Mouse (Mus musculus) midbrain, embryonic 14.5 days (tissue): Measurements from ENCODE around the gene Inha. TPM values are rescaled to one million over a fixed set of nuclear protein-coding genes. Genes with fewer than 3 reads are reported as not detected.

Experiments used
- ATAC-seq: fragments of 200-750 bp; cut with Nextera tagmentation; 2 replicates; pipeline ENCODE4 v1.8.0; 2017; ENCODE audit warnings: moderate number of reproducible peaks, moderate library complexity; ENCODE audit not compliant: low FRiP score, low TSS enrichment
- DNase-seq: peaks from one replicate; pipeline ENCODE4 v3.0.0-alpha.2; 2015
- H3K27ac ChIP-seq: fragments of 300-500 bp; sonication (generic); replicated peaks from 2 replicates; pipeline ENCODE4 v1.5.1; 2014; ENCODE audit warnings: mild to moderate bottlenecking, low read depth, low read length, moderate library complexity
- H3K27me3 ChIP-seq: fragments of 300-500 bp; sonication (generic); 2 replicates; pipeline ENCODE4 v1.6.1; 2014; ENCODE audit warnings: low read length, control low read depth, mixed read lengths; ENCODE audit not compliant: control insufficient read depth, insufficient read depth
- H3K36me3 ChIP-seq: fragments of 300-500 bp; sonication (generic); 2 replicates; pipeline ENCODE4 v1.6.1; 2014; ENCODE audit warnings: low read length, control low read depth; ENCODE audit not compliant: control insufficient read depth, insufficient read depth
- H3K4me1 ChIP-seq: fragments of 300-500 bp; sonication (generic); 2 replicates; pipeline ENCODE4 v1.6.1; 2014; ENCODE audit warnings: mild to moderate bottlenecking, antibody characterized with exemption, low read length, control low read depth; ENCODE audit not compliant: control insufficient read depth, insufficient read depth
- H3K4me2 ChIP-seq: fragments of 300-500 bp; sonication (generic); 2 replicates; pipeline ENCODE4 v1.6.1; 2014; ENCODE audit warnings: mild to moderate bottlenecking, low read length, moderate library complexity
- H3K4me3 ChIP-seq: fragments of 300-500 bp; sonication (generic); replicated peaks from 2 replicates; pipeline ENCODE4 v1.5.1; 2014; ENCODE audit warnings: low read depth, low read length
- H3K9ac ChIP-seq: fragments of 300-500 bp; sonication (generic); replicated peaks from 2 replicates; pipeline ENCODE4 v1.6.1; 2014; ENCODE audit warnings: mild to moderate bottlenecking, low read length, moderate library complexity
- H3K9me3 ChIP-seq: fragments of 300-500 bp; sonication (generic); 2 replicates; pipeline ENCODE4 v1.6.1; 2016; ENCODE audit warnings: low read length, control low read depth, mixed read lengths; ENCODE audit not compliant: control insufficient read depth
- WGBS: fragments of 180-500 bp; shearing (Covaris S2); extraction: QIAGEN DNeasy Blood & Tissue Kit; methylation state at CpG from one replicate; pipeline ENCODE4 v1.1.7; 2014; 5-methylcytosine and 5-hydroxymethylcytosine counted together
- polyA plus RNA-seq: library from polyadenylated mRNA; unstranded; fragments of >200 nt; fragmentation: Nextera tagmentation; extraction: Ambion mirVana; gene quantifications from 2 replicates; pipeline ENCODE4 v1.2.1, GENCODE M21; 2014

The Inha gene
- 9.3 and 16.8 TPM in 2 replicates for polyA plus RNA-seq

- H3K4me2 ChIP-seq = peak within 1 kb of the TSS; percentile 80
- WGBS = 75% methylated on average over 10 of the region's 10 CpGs
- H3K36me3 ChIP-seq = peaks cover 3% of the 10 kb centered on the region; the same call in 1 of the 2 replicates
- DNase-seq = no peak
- H3K27ac ChIP-seq = peak within 1 kb of the TSS; percentile 90
- no peak for ATAC-seq
- H3K4me3 ChIP-seq = peak within 1 kb of the TSS; percentile 56
- no peaks in the 10 kb centered on the region for H3K9me3 ChIP-seq
- 0 out of 2 replicates have a peak, but pooled peaks cover 5% of the 10 kb centered on the region for H3K27me3 ChIP-seq
- peaks cover 18% of the 10 kb centered on the region for H3K4me1 ChIP-seq
- H3K9ac ChIP-seq = peak within 1 kb of the TSS; percentile 91
These were observed at the start of gene Inha for GRCm38 (mm10) chr1:75507006-75507405. Gene Inha, plus strand, starts transcription at chr1:75507077.

- peak overlapping the region; percentile 70 for H3K4me2 ChIP-seq
- 4% methylated on average over 8 of the region's 10 CpGs for WGBS
- no peaks in the 10 kb centered on the region; the same call in 1 of the 2 replicates for H3K27me3 ChIP-seq
- no peaks in the 10 kb centered on the region for H3K36me3 ChIP-seq
- peak overlapping the region; percentile 84 for H3K27ac ChIP-seq
- H3K4me3 ChIP-seq = peak overlapping the region; percentile 29; the same call in 1 of the 2 replicates
- DNase-seq (no peak), ATAC-seq (0 out of 2 replicates have a peak, but pooled peaks have one; percentile 32)
- H3K9me3 ChIP-seq = no peaks in the 10 kb centered on the region
- H3K4me1 ChIP-seq = peaks cover 37% of the 10 kb centered on the region
- 0 out of 2 replicates have a peak overlapping the region, but pooled peaks have one; percentile 36 for H3K9ac ChIP-seq
These were observed 49.2 kb upstream of the Inha start for GRCm38 (mm10) chr1:75457710-75458024.

- Histone ChIP-seq H3K9me3 (no peaks in the 10 kb centered on the region), H3K9ac (peak overlapping the region; percentile 36), H3K4me1 (peaks cover 37% of the 10 kb centered on the region), H3K27me3 (no peaks in the 10 kb centered on the region; the same call in 1 of the 2 replicates), H3K4me3 (peak overlapping the region; percentile 29), H3K4me2 (peak overlapping the region; percentile 70), H3K27ac (peak overlapping the region; percentile 84), H3K36me3 (no peaks in the 10 kb centered on the region)
- ATAC-seq = peak; percentile 46; the same call in 1 of the 2 replicates
- DNase-seq = peak; percentile 74
- WGBS = 2% methylated on average over 42 of the region's 42 CpGs
These were observed 48.7 kb upstream of the Inha start for GRCm38 (mm10) chr1:75458025-75458788.

- peak overlapping the region; percentile 29 for H3K4me3 ChIP-seq
- no peaks in the 10 kb centered on the region; the same call in 1 of the 2 replicates for H3K27me3 ChIP-seq
- H3K27ac ChIP-seq = peak overlapping the region; percentile 84
- no peaks in the 10 kb centered on the region for H3K36me3 ChIP-seq
- peak overlapping the region; percentile 70 for H3K4me2 ChIP-seq
- DNase-seq (peak; percentile 55), ATAC-seq (no peak)
- 15% methylated on average over 23 of the region's 23 CpGs for WGBS
- H3K9me3 ChIP-seq = no peaks in the 10 kb centered on the region
- peak overlapping the region; percentile 36 for H3K9ac ChIP-seq
- H3K4me1 ChIP-seq = peaks cover 38% of the 10 kb centered on the region
These were observed 47.8 kb upstream of the Inha start for GRCm38 (mm10) chr1:75458789-75459684.

GRCm38 (mm10) chr1:75460297-75460696, 46.6 kb upstream of the Inha start:
- Histone ChIP-seq H3K36me3 (no peaks in the 10 kb centered on the region), H3K9me3 (no peaks in the 10 kb centered on the region), H3K27me3 (no peaks in the 10 kb centered on the region; the same call in 1 of the 2 replicates), H3K4me1 (peaks cover 47% of the 10 kb centered on the region), H3K9ac (no peak overlapping the region), H3K4me2 (no peak overlapping the region), H3K27ac (no peak overlapping the region), H3K4me3 (no peak overlapping the region)
- ATAC-seq (no peak), DNase-seq (no peak)
- 69% methylated on average over 7 of the region's 7 CpGs for WGBS

GRCm38 (mm10) chr1:75462636-75463035, 44.2 kb upstream of the Inha start:
- Histone ChIP-seq H3K9ac (no peak overlapping the region), H3K27ac (0 out of 2 replicates have a peak overlapping the region, but pooled peaks have one; percentile 79), H3K36me3 (no peaks in the 10 kb centered on the region), H3K27me3 (no peaks in the 10 kb centered on the region; the same call in 1 of the 2 replicates), H3K4me2 (no peak overlapping the region), H3K9me3 (no peaks in the 10 kb centered on the region), H3K4me3 (no peak overlapping the region), H3K4me1 (peaks cover 29% of the 10 kb centered on the region)
- ATAC-seq = no peak
- 0% methylated on average over 1 of the region's 1 CpGs for WGBS
- no peak for DNase-seq

- Histone ChIP-seq H3K36me3 (no peaks in the 10 kb centered on the region), H3K4me2 (peak overlapping the region; percentile 6; the same call in 1 of the 2 replicates), H3K9ac (no peak overlapping the region; the same call in 1 of the 2 replicates), H3K4me1 (peaks cover 25% of the 10 kb centered on the region), H3K4me3 (no peak overlapping the region), H3K9me3 (no peaks in the 10 kb centered on the region), H3K27ac (peak overlapping the region; percentile 79), H3K27me3 (no peaks in the 10 kb centered on the region; the same call in 1 of the 2 replicates)
- 42% methylated on average over 5 of the region's 5 CpGs for WGBS
- ATAC-seq = peak; percentile 76
- peak; percentile 72 for DNase-seq
These were observed 43.1 kb upstream of the Inha start for GRCm38 (mm10) chr1:75463652-75464204.
